Mouse (Mus musculus): Measurements from ENCODE around the gene Mfap3.

- TF ChIP-seq CTCF (IDR thresholded peaks at IDR 0.05; ENCODE audit: extremely low read depth, insufficient read depth, insufficient read length, insufficient replicate concordance) (no peak), POLR2A (IDR thresholded peaks at IDR 0.05; ENCODE audit: low read depth, low read length) (no peak)
Observed at GRCm38 (mm10) chr11:57515218-57515617, 3.2 kb upstream of the Mfap3 start.
